Mouse (Mus musculus): ENCODE data around the gene Fgfr2.

- TF ChIP-seq POLR2A (IDR thresholded peaks at IDR 0.05; ENCODE audit: low read depth, low read length), result no peak
- no peak for TF ChIP-seq CTCF (IDR thresholded peaks at IDR 0.05; ENCODE audit: borderline replicate concordance, insufficient read depth, low read length)
Measured at GRCm38 (mm10) chr7:132799119-132800016, 323.8 kb downstream of the Fgfr2 start.
